Mouse (Mus musculus): ENCODE data around the gene Trmt1. TPM values are rescaled to one million over a fixed set of nuclear protein-coding genes. Genes with fewer than 3 reads are reported as not detected.

Gene Trmt1
- polyA plus RNA-seq, 1 experiment from 2014 or later: 59.9 TPM

GRCm38 (mm10) chr8:84699861-84700322, 13.8 kb downstream of the Trmt1 start:
- peak; percentile 15; the same call in 1 of the 2 replicates for ATAC-seq
- peaks cover 40% of the 10 kb centered on the region for H3K27me3 ChIP-seq (replicated peaks)
- peaks cover 35% of the 10 kb centered on the region for H3K36me3 ChIP-seq
- H3K4me2 ChIP-seq (replicated peaks): no peak overlapping the region
- no peak overlapping the region for H3K9ac ChIP-seq
- H3K27ac ChIP-seq: peak overlapping the region; percentile 37; the same call in 1 of the 2 replicates
- peaks cover 12% of the 10 kb centered on the region for H3K4me1 ChIP-seq (replicated peaks)
- WGBS: 56% methylated on average over 7 of the region's 7 CpGs
- H3K4me3 ChIP-seq (replicated peaks): no peak overlapping the region
- no peaks in the 10 kb centered on the region for H3K9me3 ChIP-seq

- Histone ChIP-seq H3K27me3 (replicated peaks) (peaks cover 46% of the 10 kb centered on the region), H3K36me3 (peaks cover 29% of the 10 kb centered on the region; the same call in 1 of the 2 replicates), H3K9ac (no peak overlapping the region), H3K9me3 (no peaks in the 10 kb centered on the region), H3K4me3 (replicated peaks) (no peak overlapping the region), H3K27ac (no peak overlapping the region), H3K4me2 (replicated peaks) (no peak overlapping the region), H3K4me1 (replicated peaks) (peaks cover 19% of the 10 kb centered on the region)
- ATAC-seq: no peak
- 82% methylated on average over 5 of the region's 5 CpGs for WGBS
These were observed 14.4 kb downstream of the Trmt1 start for GRCm38 (mm10) chr8:84700526-84700925.

GRCm38 (mm10) chr8:84700941-84701911, 15.1 kb downstream of the Trmt1 start, which contains the start of gene Lyl1:
Gene Lyl1 (plus strand): TSS chr8:84701457.
- ATAC-seq: peak; percentile 67
- Histone ChIP-seq H3K27me3 (replicated peaks) (peaks cover 49% of the 10 kb centered on the region), H3K4me2 (replicated peaks) (peak within 1 kb of the TSS; percentile 31), H3K27ac (peak within 1 kb of the TSS; percentile 51; the same call in 1 of the 2 replicates), H3K4me3 (replicated peaks) (peak within 1 kb of the TSS; percentile 21), H3K4me1 (replicated peaks) (peaks cover 21% of the 10 kb centered on the region), H3K9ac (no peak within 1 kb of the TSS), H3K36me3 (peaks cover 27% of the 10 kb centered on the region; the same call in 1 of the 2 replicates), H3K9me3 (no peaks in the 10 kb centered on the region)
- 9% methylated on average over 34 of the region's 34 CpGs for WGBS

GRCm38 (mm10) chr8:84702561-84702960, 16.5 kb downstream of the Trmt1 start:
- WGBS: 75% methylated on average over 9 of the region's 9 CpGs
- H3K9ac ChIP-seq: no peak overlapping the region
- peaks cover 14% of the 10 kb centered on the region; the same call in 1 of the 2 replicates for H3K36me3 ChIP-seq
- peak overlapping the region; percentile 21; the same call in 1 of the 2 replicates for H3K4me3 ChIP-seq (replicated peaks)
- peak overlapping the region; percentile 31 for H3K4me2 ChIP-seq (replicated peaks)
- H3K27me3 ChIP-seq (replicated peaks): peaks cover 61% of the 10 kb centered on the region
- no peak overlapping the region for H3K27ac ChIP-seq
- H3K4me1 ChIP-seq (replicated peaks): peaks cover 33% of the 10 kb centered on the region
- H3K9me3 ChIP-seq: no peaks in the 10 kb centered on the region
- ATAC-seq: no peak

GRCm38 (mm10) chr8:84702963-84703465, 16.9 kb downstream of the Trmt1 start:
- no peaks in the 10 kb centered on the region for H3K9me3 ChIP-seq
- ATAC-seq: no peak
- 85% methylated on average over 6 of the region's 6 CpGs for WGBS
- H3K27ac ChIP-seq: no peak overlapping the region
- peaks cover 38% of the 10 kb centered on the region for H3K4me1 ChIP-seq (replicated peaks)
- 0 out of 2 replicates have a peak, but pooled peaks cover 11% of the 10 kb centered on the region for H3K36me3 ChIP-seq
- 0 out of 2 replicates have a peak overlapping the region, but pooled peaks have one; percentile 21 for H3K4me3 ChIP-seq (replicated peaks)
- H3K9ac ChIP-seq: no peak overlapping the region
- H3K4me2 ChIP-seq (replicated peaks): peak overlapping the region; percentile 54
- H3K27me3 ChIP-seq (replicated peaks): peaks cover 66% of the 10 kb centered on the region

- Histone ChIP-seq H3K27ac (no peak overlapping the region), H3K9ac (no peak overlapping the region)
These were observed 17.6 kb downstream of the Trmt1 start for GRCm38 (mm10) chr8:84703466-84704249.

GRCm38 (mm10) chr8:84704356-84704755, 18.2 kb downstream of the Trmt1 start:
- Histone ChIP-seq H3K27me3 (replicated peaks) (peaks cover 76% of the 10 kb centered on the region), H3K36me3 (0 out of 2 replicates have a peak, but pooled peaks cover 1% of the 10 kb centered on the region), H3K4me2 (replicated peaks) (peak overlapping the region; percentile 54), H3K9ac (no peak overlapping the region), H3K4me1 (replicated peaks) (peaks cover 42% of the 10 kb centered on the region), H3K9me3 (no peaks in the 10 kb centered on the region), H3K27ac (no peak overlapping the region), H3K4me3 (replicated peaks) (peak overlapping the region; percentile 13)
- ATAC-seq: peak; percentile 50
- WGBS: 4% methylated on average over 16 of the region's 16 CpGs

More at GRCm38 (mm10) chr8:84703466-84704249, 17.6 kb downstream of the Trmt1 start:
- H3K9me3 ChIP-seq: no peaks in the 10 kb centered on the region
- WGBS: 14% methylated on average over 38 of the region's 38 CpGs
- H3K4me3 ChIP-seq (replicated peaks): peak overlapping the region; percentile 13
- H3K36me3 ChIP-seq: 0 out of 2 replicates have a peak, but pooled peaks cover 5% of the 10 kb centered on the region
- peaks cover 41% of the 10 kb centered on the region for H3K4me1 ChIP-seq (replicated peaks)
- ATAC-seq: 0 out of 2 replicates have a peak, but pooled peaks have one; percentile 3
- H3K4me2 ChIP-seq (replicated peaks): peak overlapping the region; percentile 54
- H3K27me3 ChIP-seq (replicated peaks): peaks cover 71% of the 10 kb centered on the region

GRCm38 (mm10) chr8:84704867-84705831, 19.0 kb downstream of the Trmt1 start:
- ATAC-seq: no peak
- Histone ChIP-seq H3K4me3 (replicated peaks) (peak overlapping the region; percentile 15), H3K4me2 (replicated peaks) (peak overlapping the region; percentile 54), H3K27ac (no peak overlapping the region), H3K27me3 (replicated peaks) (peaks cover 76% of the 10 kb centered on the region), H3K36me3 (no peaks in the 10 kb centered on the region), H3K9me3 (no peaks in the 10 kb centered on the region), H3K4me1 (replicated peaks) (peaks cover 42% of the 10 kb centered on the region), H3K9ac (peak overlapping the region; percentile 5; the same call in 1 of the 2 replicates)
- WGBS: 5% methylated on average over 61 of the region's 61 CpGs

- Histone ChIP-seq H3K4me1 (replicated peaks) (peaks cover 42% of the 10 kb centered on the region), H3K4me2 (replicated peaks) (peak overlapping the region; percentile 54), H3K27ac (no peak overlapping the region), H3K4me3 (replicated peaks) (no peak overlapping the region), H3K9me3 (no peaks in the 10 kb centered on the region), H3K27me3 (replicated peaks) (peaks cover 78% of the 10 kb centered on the region), H3K9ac (no peak overlapping the region), H3K36me3 (no peaks in the 10 kb centered on the region)
- ATAC-seq: no peak
- WGBS: 13% methylated on average over 12 of the region's 12 CpGs
These were observed 19.9 kb downstream of the Trmt1 start for GRCm38 (mm10) chr8:84705960-84706359.

- Histone ChIP-seq H3K27ac (peak overlapping the region; percentile 10; the same call in 1 of the 2 replicates), H3K4me1 (replicated peaks) (peaks cover 40% of the 10 kb centered on the region), H3K4me3 (replicated peaks) (peak overlapping the region; percentile 28), H3K27me3 (replicated peaks) (peaks cover 77% of the 10 kb centered on the region), H3K4me2 (replicated peaks) (peak overlapping the region; percentile 58), H3K9me3 (no peaks in the 10 kb centered on the region), H3K36me3 (no peaks in the 10 kb centered on the region), H3K9ac (peak overlapping the region; percentile 32; the same call in 1 of the 2 replicates)
- 0 out of 2 replicates have a peak, but pooled peaks have one; percentile 6 for ATAC-seq
- WGBS: 10% methylated on average over 45 of the region's 45 CpGs
These were observed 20.6 kb downstream of the Trmt1 start for GRCm38 (mm10) chr8:84706610-84707266.

Measured in intestine, embryonic 15.5 days (tissue).